Mouse (Mus musculus) kidney, adult 2 months (tissue): Measurements from ENCODE around the gene Ncbp3. TPM values are rescaled to one million over a fixed set of nuclear protein-coding genes. Genes with fewer than 3 reads are reported as not detected.

Experiments
- DNase-seq: peaks from one replicate; pipeline ENCODE4 v3.0.0; 2021
- H3K27ac ChIP-seq: fragments of 200-500 bp; 2 replicates; pipeline ENCODE4 v1.5.1; 2012; ENCODE audit warnings: low read depth, low read length, control low read depth, inconsistent platforms; ENCODE audit not compliant: insufficient read depth
- H3K27me3 ChIP-seq: fragments of 200-500 bp; replicated peaks from 2 replicates; pipeline ENCODE4 v1.6.1; 2012; ENCODE audit warnings: mild to moderate bottlenecking, moderate library complexity, low read length, inconsistent platforms; ENCODE audit not compliant: control insufficient read depth, insufficient read depth
- H3K36me3 ChIP-seq: fragments of 200-500 bp; 2 replicates; pipeline ENCODE4 v1.6.1; 2012; ENCODE audit warnings: mild to moderate bottlenecking, moderate library complexity, low read length, inconsistent platforms; ENCODE audit not compliant: control insufficient read depth, insufficient read depth
- H3K4me1 ChIP-seq: fragments of 200-500 bp; 2 replicates; pipeline ENCODE4 v1.6.1; 2011; ENCODE audit warnings: low read length; ENCODE audit not compliant: control insufficient read depth, insufficient read depth
- H3K4me3 ChIP-seq: fragments of 200-500 bp; 2 replicates; pipeline ENCODE4 v1.5.1; 2011; ENCODE audit warnings: mild to moderate bottlenecking, low read depth, low read length, control low read depth; ENCODE audit not compliant: insufficient read depth
- CTCF ChIP-seq: fragments of 200-500 bp; conservative IDR thresholded peaks from 2 replicates; pipeline ENCODE4 v1.5.1; 2011; ENCODE audit warnings: low read depth, mild to moderate bottlenecking, control low read depth, low read length, moderate library complexity, mixed read lengths; ENCODE audit not compliant: insufficient read depth, insufficient read length
- POLR2A ChIP-seq: fragments of 200-500 bp; IDR thresholded peaks from one replicate; pipeline ENCODE4 v1.6.1; 2011; ENCODE audit warnings: low read depth, low read length, control low read depth
- WGBS: fragments of 180-500 bp; shearing (Covaris S2); methylation state at CpG from one replicate; pipeline ENCODE4 v1.1.7; 2018; 5-methylcytosine and 5-hydroxymethylcytosine counted together
- polyA plus RNA-seq: library from polyadenylated mRNA; depleted of rRNA; stranded (reverse); fragments of >200 nt; gene quantifications from 2 replicates; pipeline ENCODE4 v1.2.3, GENCODE M21; 2012

Gene Ncbp3
- polyA plus RNA-seq, 1 experiment: 2.9 TPM

GRCm38 (mm10) chr11:73049335-73049734 lies 1.8 kb downstream of the Ncbp3 start:
- Histone ChIP-seq H3K27me3 (no peaks in the 10 kb centered on the region), H3K4me1 (peaks cover 7% of the 10 kb centered on the region; the same call in 1 of the 2 replicates), H3K4me3 (no peak overlapping the region), H3K36me3 (no peaks in the 10 kb centered on the region; the same call in 1 of the 2 replicates), H3K27ac (no peak overlapping the region)
- peak; percentile 80 for TF ChIP-seq CTCF
- TF ChIP-seq POLR2A: no peak
- DNase-seq: peak; percentile 82
- 8% methylated on average over 4 of the region's 4 CpGs for WGBS

- no peak for DNase-seq
- H3K27ac ChIP-seq: no peak overlapping the region
- H3K27me3 ChIP-seq: no peaks in the 10 kb centered on the region
- no peak overlapping the region for H3K4me3 ChIP-seq
- TF ChIP-seq CTCF: no peak
- TF ChIP-seq POLR2A: no peak
- 94% methylated on average over 1 of the region's 1 CpGs for WGBS
- no peaks in the 10 kb centered on the region; the same call in none of the 2 replicates for H3K36me3 ChIP-seq
- H3K4me1 ChIP-seq: peaks cover 4% of the 10 kb centered on the region; the same call in 1 of the 2 replicates
Observed at GRCm38 (mm10) chr11:73052795-73053194, 5.2 kb downstream of the Ncbp3 start.

GRCm38 (mm10) chr11:73057701-73058100 lies 10.1 kb downstream of the Ncbp3 start:
- DNase-seq: no peak
- no peaks in the 10 kb centered on the region; the same call in none of the 2 replicates for H3K36me3 ChIP-seq

GRCm38 (mm10) chr11:73059630-73060029 lies 12.0 kb downstream of the Ncbp3 start:
- H3K4me1 ChIP-seq: no peaks in the 10 kb centered on the region
- H3K27ac ChIP-seq: no peak overlapping the region
- TF ChIP-seq POLR2A: no peak
- no peak for TF ChIP-seq CTCF
- no peaks in the 10 kb centered on the region for H3K27me3 ChIP-seq
- H3K4me3 ChIP-seq: no peak overlapping the region
- no peaks in the 10 kb centered on the region; the same call in 1 of the 2 replicates for H3K36me3 ChIP-seq
- 96% methylated on average over 3 of the region's 3 CpGs for WGBS
- DNase-seq: no peak

More at GRCm38 (mm10) chr11:73057701-73058100, 10.1 kb downstream of the Ncbp3 start:
- Histone ChIP-seq H3K27me3 (no peaks in the 10 kb centered on the region), H3K4me1 (no peaks in the 10 kb centered on the region), H3K4me3 (no peak overlapping the region), H3K27ac (no peak overlapping the region)
- WGBS: 78% methylated on average over 5 of the region's 5 CpGs
- TF ChIP-seq POLR2A (no peak), CTCF (no peak)

GRCm38 (mm10) chr11:73061413-73061812 lies 13.8 kb downstream of the Ncbp3 start:
- WGBS: 92% methylated on average over 3 of the region's 3 CpGs
- H3K36me3 ChIP-seq: no peaks in the 10 kb centered on the region; the same call in 1 of the 2 replicates

GRCm38 (mm10) chr11:73071839-73072238 lies 24.3 kb downstream of the Ncbp3 start:
- H3K27me3 ChIP-seq: no peaks in the 10 kb centered on the region; the same call in 1 of the 2 replicates
- TF ChIP-seq CTCF (peak; percentile 65), POLR2A (no peak)
- WGBS: 82% methylated on average over 3 of the region's 3 CpGs
- peak; percentile 40 for DNase-seq
- no peaks in the 10 kb centered on the region; the same call in none of the 2 replicates for H3K36me3 ChIP-seq
- no peaks in the 10 kb centered on the region for H3K4me1 ChIP-seq
- no peak overlapping the region for H3K4me3 ChIP-seq
- no peak overlapping the region for H3K27ac ChIP-seq

More at GRCm38 (mm10) chr11:73061413-73061812, 13.8 kb downstream of the Ncbp3 start:
- Histone ChIP-seq H3K27ac (no peak overlapping the region), H3K27me3 (no peaks in the 10 kb centered on the region), H3K4me1 (no peaks in the 10 kb centered on the region), H3K4me3 (no peak overlapping the region)
- TF ChIP-seq CTCF (no peak), POLR2A (no peak)
- DNase-seq: no peak

GRCm38 (mm10) chr11:73076295-73076694 lies 28.7 kb downstream of the Ncbp3 start:
- H3K27me3 ChIP-seq: no peaks in the 10 kb centered on the region; the same call in 1 of the 2 replicates
- H3K4me1 ChIP-seq: no peaks in the 10 kb centered on the region
- peaks cover 7% of the 10 kb centered on the region for H3K36me3 ChIP-seq
- no peak for DNase-seq
- no peak overlapping the region for H3K4me3 ChIP-seq
- TF ChIP-seq CTCF (no peak), POLR2A (no peak)
- no peak overlapping the region for H3K27ac ChIP-seq
- WGBS: 87% methylated on average over 4 of the region's 4 CpGs

GRCm38 (mm10) chr11:73076733-73077132 lies 29.1 kb downstream of the Ncbp3 start:
- TF ChIP-seq CTCF: no peak
- no peak for TF ChIP-seq POLR2A
- H3K27me3 ChIP-seq: no peaks in the 10 kb centered on the region
- H3K27ac ChIP-seq: no peak overlapping the region
- DNase-seq: no peak
- 58% methylated on average over 4 of the region's 4 CpGs for WGBS
- H3K4me3 ChIP-seq: no peak overlapping the region
- no peaks in the 10 kb centered on the region for H3K4me1 ChIP-seq
- peaks cover 7% of the 10 kb centered on the region for H3K36me3 ChIP-seq
